In the genomic region with DNA sequence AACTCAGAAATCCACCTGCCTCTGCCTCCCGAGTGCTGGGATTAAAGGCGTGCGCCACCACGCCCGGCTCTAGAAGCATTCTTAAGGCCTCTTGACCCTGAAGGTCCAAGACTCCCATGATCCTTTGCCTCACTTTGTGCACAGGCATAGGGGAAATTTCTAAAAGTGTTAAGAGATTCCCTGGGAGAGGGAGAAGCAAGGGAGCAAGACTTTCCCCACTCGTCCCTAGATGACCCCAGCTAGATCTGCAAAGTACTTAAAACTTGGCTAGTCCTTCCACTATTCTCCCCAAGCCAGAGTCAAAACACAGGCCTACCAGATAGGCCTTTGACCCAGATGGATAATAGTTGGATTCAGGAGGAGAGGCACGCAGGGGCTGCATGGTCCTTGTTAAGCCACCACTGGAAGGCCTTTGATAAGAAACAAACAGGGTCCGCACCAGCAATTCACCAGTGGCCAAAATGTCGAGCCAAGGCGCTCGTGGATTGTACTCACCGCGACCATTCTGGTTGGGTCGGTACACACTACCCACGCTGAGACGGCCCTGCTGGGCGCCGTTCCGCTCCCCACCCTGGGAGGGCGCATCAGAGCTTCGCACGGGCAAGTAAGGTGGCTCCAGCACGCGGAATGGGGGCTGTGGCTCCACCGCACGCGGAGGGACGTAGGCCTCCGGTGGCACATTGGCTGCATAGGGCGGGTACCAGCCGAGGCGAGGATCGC, we compare ENCODE assay signal across 8 mouse cellular contexts. TPM values are rescaled to one million over a fixed set of nuclear protein-coding genes. Genes with fewer than 3 reads are reported as not detected.
DNase-seq lines count a peak whose midpoint lies in the region; ATAC-seq and TF ChIP-seq lines count a peak whose summit lies in the region.

No protein-coding gene starts in this region.

- peak; percentile 22 for TF ChIP-seq CTCF in E14TG2a.4 (conservative IDR thresholded peaks at IDR 0.05; ENCODE audit: low read length)
- no peak for TF ChIP-seq CTCF in heart, postnatal 0 days (IDR thresholded peaks at IDR 0.05; ENCODE audit: low read depth)

- peak overlapping the region; percentile 77 for H3K4me3 ChIP-seq in E14TG2a.4 (replicated peaks; ENCODE audit: low read length)
- peak overlapping the region; percentile 50 for H3K4me3 ChIP-seq in heart, postnatal 0 days (ENCODE audit: low read depth, low read length)
- H3K4me3 ChIP-seq in liver, embryonic 11.5 days (ENCODE audit: low read depth, low read length) = peak overlapping the region; percentile 46
- H3K4me3 ChIP-seq in neural tube, embryonic 14.5 days (ENCODE audit: low read depth, low read length) = peak overlapping the region; percentile 29

- peak; percentile 73 for DNase-seq in R1 (ENCODE audit: low read depth, low spot score)
- DNase-seq in heart, postnatal 0 days (ENCODE audit: low spot score) = no peak
- DNase-seq in liver, embryonic 11.5 days (ENCODE audit: low spot score) = no peak
- no peak for DNase-seq in MN1 (ENCODE audit: low spot score)
- DNase-seq in frontal cortex, postnatal 14 days (ENCODE audit: low spot score in 2 of 2) = no peak

- TF ChIP-seq EP300 in heart, postnatal 0 days (IDR thresholded peaks at IDR 0.05; ENCODE audit: low read depth) = no peak

- H3K27ac ChIP-seq in heart, postnatal 0 days (ENCODE audit: low read depth) = peak overlapping the region; percentile 77
- no peak overlapping the region for H3K27ac ChIP-seq in liver, embryonic 11.5 days (ENCODE audit: low read depth, low read length)
- H3K27ac ChIP-seq in neural tube, embryonic 14.5 days (ENCODE audit: low read depth, low read length) = no peak overlapping the region

- H3K9me3 ChIP-seq in E14TG2a.4 (ENCODE audit: low read length) = no peaks in the 10 kb centered on the region
- no peaks in the 10 kb centered on the region for H3K9me3 ChIP-seq in heart, postnatal 0 days (replicated peaks; ENCODE audit: control insufficient read depth, low read length)
- H3K9me3 ChIP-seq in liver, embryonic 11.5 days (ENCODE audit: control insufficient read depth, low read length) = no peaks in the 10 kb centered on the region
- H3K9me3 ChIP-seq in neural tube, embryonic 14.5 days (ENCODE audit: control insufficient read depth, low read length) = no peaks in the 10 kb centered on the region

- H3K9ac ChIP-seq in heart, postnatal 0 days (replicated peaks; ENCODE audit: low read depth, low read length) = peak overlapping the region; percentile 61
- no peak overlapping the region for H3K9ac ChIP-seq in liver, embryonic 11.5 days (ENCODE audit: low read depth, low read length)
- H3K9ac ChIP-seq in neural tube, embryonic 14.5 days (replicated peaks; ENCODE audit: low read depth, low read length) = no peak overlapping the region

- WGBS in heart, postnatal 0 days = 64% methylated on average over 33 of the region's 33 CpGs
- WGBS in liver, embryonic 11.5 days = 58% methylated on average over 33 of the region's 33 CpGs
- 57% methylated on average over 32 of the region's 33 CpGs for WGBS in neural tube, embryonic 14.5 days

- peaks cover 27% of the 10 kb centered on the region for H3K4me1 ChIP-seq in E14TG2a.4 (replicated peaks; ENCODE audit: low read depth, low read length)
- peaks cover 37% of the 10 kb centered on the region for H3K4me1 ChIP-seq in heart, postnatal 0 days (ENCODE audit: control insufficient read depth, insufficient read depth)
- peaks cover 13% of the 10 kb centered on the region for H3K4me1 ChIP-seq in liver, embryonic 11.5 days (replicated peaks; ENCODE audit: control insufficient read depth, insufficient read depth, low read length)
- peaks cover 19% of the 10 kb centered on the region for H3K4me1 ChIP-seq in neural tube, embryonic 14.5 days (ENCODE audit: control insufficient read depth, insufficient read depth, low read length)

- no peaks in the 10 kb centered on the region for H3K36me3 ChIP-seq in E14TG2a.4 (ENCODE audit: insufficient read depth, low read length)
- H3K36me3 ChIP-seq in heart, postnatal 0 days (replicated peaks; ENCODE audit: control insufficient read depth, insufficient read depth, low read length) = no peaks in the 10 kb centered on the region
- H3K36me3 ChIP-seq in liver, embryonic 11.5 days (ENCODE audit: control insufficient read depth, insufficient read depth, low read length) = no peaks in the 10 kb centered on the region
- no peaks in the 10 kb centered on the region for H3K36me3 ChIP-seq in neural tube, embryonic 14.5 days (ENCODE audit: control insufficient read depth, insufficient read depth, low read length)

- ATAC-seq in heart, postnatal 0 days (ENCODE audit: insufficient read depth, low read depth) = no peak
- ATAC-seq in liver, embryonic 11.5 days (replicated peaks; ENCODE audit: low FRiP score) = no peak
- no peak for ATAC-seq in neural tube, embryonic 14.5 days (ENCODE audit: low read depth)
- no peak for ATAC-seq in monocyte, adult 5-6 weeks (replicated peaks; ENCODE audit: insufficient number of reproducible peaks, low FRiP score, low TSS enrichment, poor library complexity, severe bottlenecking)

- peak overlapping the region; percentile 65 for H3K4me2 ChIP-seq in heart, postnatal 0 days (ENCODE audit: low read depth, low read length)
- H3K4me2 ChIP-seq in liver, embryonic 11.5 days = peak overlapping the region; percentile 72
- peak overlapping the region; percentile 51; the same call in 1 of the 2 replicates for H3K4me2 ChIP-seq in neural tube, embryonic 14.5 days (ENCODE audit: low read depth, low read length)

- peaks cover 87% of the 10 kb centered on the region for H3K27me3 ChIP-seq in E14TG2a.4 (ENCODE audit: insufficient read depth, low read length)
- peaks cover 19% of the 10 kb centered on the region for H3K27me3 ChIP-seq in heart, postnatal 0 days (ENCODE audit: control insufficient read depth, insufficient read depth, low read length)
- peaks cover 58% of the 10 kb centered on the region for H3K27me3 ChIP-seq in liver, embryonic 11.5 days (replicated peaks; ENCODE audit: control insufficient read depth, insufficient read depth, low read length)
- H3K27me3 ChIP-seq in neural tube, embryonic 14.5 days (ENCODE audit: control insufficient read depth, insufficient read depth, low read length) = peaks cover 8% of the 10 kb centered on the region

RNA-seq across cellular contexts. Expression of a gene that starts 1.6 kb away (rescaled TPM):
- 44.1 and 61.7 TPM in 2 replicates for total RNA-seq in heart, postnatal 0 days (2014; rRNA removed; ENCODE audit: low replicate concordance)
- polyA plus RNA-seq in heart, postnatal 0 days (2015; fragmentation: Nextera tagmentation; extraction: Ambion mirVana) = 39.2 and 40.7 TPM in 2 replicates
- polyA plus RNA-seq in liver, embryonic 11.5 days (2014; fragmentation: Nextera tagmentation; extraction: Ambion mirVana) = 9.6 and 11.0 TPM in 2 replicates
- 1.2 and 8.6 TPM in 2 replicates for polyA plus RNA-seq in neural tube, embryonic 14.5 days (2014; fragmentation: Nextera tagmentation; extraction: Ambion mirVana)
- total RNA-seq in monocyte, adult 5-6 weeks (2017) = not detected in 3 replicates

RNA-seq across cellular contexts. Expression of a gene that starts 58.4 kb away (rescaled TPM):
- total RNA-seq in heart, postnatal 0 days (2014; rRNA removed; ENCODE audit: low replicate concordance) = 16.4 and 52.8 TPM in 2 replicates
- polyA plus RNA-seq in heart, postnatal 0 days (2015; fragmentation: Nextera tagmentation; extraction: Ambion mirVana) = 21.7 and 23.3 TPM in 2 replicates
- 9.7 and 12.9 TPM in 2 replicates for polyA plus RNA-seq in liver, embryonic 11.5 days (2014; fragmentation: Nextera tagmentation; extraction: Ambion mirVana)
- 112 and 129 TPM in 2 replicates for polyA plus RNA-seq in neural tube, embryonic 14.5 days (2014; fragmentation: Nextera tagmentation; extraction: Ambion mirVana)
- total RNA-seq in monocyte, adult 5-6 weeks (2017) = 11.3 to 14.2 TPM (median 13.0 TPM) in 3 replicates

RNA-seq across cellular contexts. Expression of a gene that starts 58.9 kb away (rescaled TPM):
- total RNA-seq in heart, postnatal 0 days (2014; rRNA removed; ENCODE audit: low replicate concordance) = not detected in 2 replicates
- polyA plus RNA-seq in heart, postnatal 0 days (2015; fragmentation: Nextera tagmentation; extraction: Ambion mirVana) = not detected in 2 replicates
- not detected in 2 replicates for polyA plus RNA-seq in liver, embryonic 11.5 days (2014; fragmentation: Nextera tagmentation; extraction: Ambion mirVana)
- not detected in 2 replicates for polyA plus RNA-seq in neural tube, embryonic 14.5 days (2014; fragmentation: Nextera tagmentation; extraction: Ambion mirVana)
- total RNA-seq in monocyte, adult 5-6 weeks (2017) = not detected in 3 replicates
